Mouse (Mus musculus) right cerebral cortex, adult 18-20 months (tissue): ENCODE results near the gene Rarb.
A peak's percentile ranks its signal among the peaks of the same experiment; 100 is the strongest.

Experiments
- DNase-seq: peaks from one replicate; pipeline ENCODE4 v3.0.0; 2022; ENCODE audit warnings: mixed read lengths

Gene Rarb

DNA sequence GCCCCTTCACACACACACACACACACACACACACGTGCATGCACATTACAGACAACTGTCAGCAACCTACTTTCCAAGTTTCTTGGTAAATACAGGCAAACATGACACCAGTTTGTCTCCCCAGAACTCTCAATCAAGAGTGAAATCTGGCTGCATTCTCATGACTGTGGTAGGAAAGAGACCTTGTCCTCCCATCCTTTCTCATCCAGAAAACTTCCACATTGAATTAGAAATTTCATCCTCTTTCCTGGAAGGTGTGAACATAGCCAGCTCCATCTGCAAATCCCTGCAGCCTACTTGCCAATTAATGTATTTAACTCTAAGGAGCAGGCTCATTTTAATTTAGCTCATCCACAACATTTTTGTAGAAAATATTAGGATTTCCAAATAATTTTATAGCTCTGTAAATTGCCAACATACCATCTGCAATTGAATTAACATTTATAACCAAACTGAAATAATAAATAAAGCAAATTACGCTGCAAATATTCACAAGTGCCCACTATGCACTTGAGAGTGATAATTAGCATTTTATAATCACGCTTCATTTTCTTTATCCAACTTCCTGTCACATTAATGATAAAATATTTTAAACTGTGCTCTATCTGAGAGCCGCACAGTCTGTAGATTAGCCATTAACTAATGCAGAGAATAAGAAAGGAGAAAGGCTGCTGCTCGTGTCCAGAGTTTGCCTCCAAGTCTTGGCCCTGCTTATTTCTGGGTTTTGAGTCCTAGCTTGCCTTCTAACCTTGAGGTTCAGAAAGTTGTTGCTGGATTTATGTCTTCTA lies 293.6 kb downstream of the Rarb start:
- DNase-seq = no peak

DNA sequence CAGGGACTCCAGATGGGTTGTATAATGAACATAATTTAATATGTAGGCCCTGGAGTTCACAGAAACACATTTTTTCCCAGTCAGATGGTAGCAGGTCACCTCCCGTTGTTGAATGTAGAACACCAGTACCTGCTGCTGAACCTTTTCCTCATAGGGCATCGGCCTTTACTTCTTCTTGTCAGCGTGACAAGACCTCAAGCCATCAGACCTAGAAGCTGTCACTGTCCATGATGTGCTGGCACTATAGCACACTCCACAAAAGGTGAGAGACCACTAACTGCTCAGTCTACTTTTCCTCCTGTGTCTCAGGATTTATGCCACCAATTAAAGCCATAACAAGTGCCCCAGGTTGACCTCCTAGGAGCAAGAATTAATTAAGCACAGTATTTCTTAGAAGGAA lies 296.1 kb downstream of the Rarb start:
- no peak for DNase-seq

DNA sequence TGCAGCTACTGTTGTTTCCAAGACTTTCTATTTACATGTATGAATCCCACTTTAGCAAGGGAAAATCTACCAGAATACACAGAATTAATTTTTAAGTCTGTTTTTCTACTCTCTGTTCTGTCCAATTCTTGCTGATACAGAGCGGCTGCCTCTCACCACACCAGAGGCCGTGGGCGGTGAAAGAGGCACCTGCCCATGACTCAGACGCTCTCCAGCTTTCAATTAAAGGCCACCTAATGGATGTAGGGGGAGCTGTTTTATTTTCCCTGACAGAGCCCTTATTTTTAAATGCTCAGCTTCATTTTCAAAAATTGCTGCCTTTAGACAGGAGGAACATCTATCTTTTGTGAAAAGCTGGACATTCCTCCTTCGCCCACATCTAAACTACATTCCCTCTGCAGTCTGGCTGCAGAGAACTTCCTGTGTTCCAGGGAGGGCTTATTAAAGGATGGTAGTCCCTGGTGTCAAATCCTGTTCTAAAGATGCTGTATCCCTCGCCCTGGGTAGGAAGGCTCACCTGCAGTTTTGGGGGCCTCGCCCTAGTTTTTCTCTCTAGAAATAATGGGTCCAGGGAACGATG lies 299.3 kb downstream of the Rarb start:
- DNase-seq = peak; percentile 66

DNA sequence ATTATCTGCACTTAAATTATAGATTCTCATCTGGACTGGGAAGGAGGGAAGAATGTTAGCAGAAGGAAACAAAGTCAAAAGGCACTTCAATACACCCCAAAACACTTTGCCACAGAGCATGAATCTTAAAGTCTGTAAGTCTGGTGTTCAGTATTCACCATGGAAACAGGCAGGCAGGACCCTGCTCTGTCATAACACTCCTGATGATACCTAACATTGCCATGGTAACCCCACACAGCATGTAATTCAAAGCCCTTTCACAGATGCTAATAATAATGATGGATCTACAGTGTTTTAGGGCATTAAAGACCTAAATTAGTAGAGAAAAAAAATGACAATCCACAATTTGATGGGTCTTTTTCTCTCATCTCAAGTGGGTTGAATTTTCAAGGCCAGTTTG lies 301.0 kb downstream of the Rarb start:
- no peak for DNase-seq

DNA sequence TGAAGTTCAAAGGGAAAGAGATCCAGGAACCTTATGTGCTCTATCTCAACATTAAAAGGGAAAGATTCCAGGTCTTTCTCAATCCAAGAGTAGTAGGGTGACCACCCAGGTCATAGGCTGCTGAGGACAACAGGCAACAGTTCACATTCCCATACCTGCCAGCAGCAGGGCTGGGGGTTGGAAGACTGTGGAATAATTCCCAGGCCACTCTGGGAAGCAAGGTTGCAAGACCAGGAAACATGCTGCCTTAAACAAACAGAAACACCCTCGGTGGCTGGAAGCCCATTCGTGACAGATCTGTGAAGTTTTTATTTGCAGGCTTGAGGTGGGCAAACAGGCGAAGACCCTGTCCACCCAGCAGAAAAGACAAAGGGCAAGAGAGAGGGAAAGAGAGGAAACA lies 303.2 kb downstream of the Rarb start:
- no peak for DNase-seq

DNA sequence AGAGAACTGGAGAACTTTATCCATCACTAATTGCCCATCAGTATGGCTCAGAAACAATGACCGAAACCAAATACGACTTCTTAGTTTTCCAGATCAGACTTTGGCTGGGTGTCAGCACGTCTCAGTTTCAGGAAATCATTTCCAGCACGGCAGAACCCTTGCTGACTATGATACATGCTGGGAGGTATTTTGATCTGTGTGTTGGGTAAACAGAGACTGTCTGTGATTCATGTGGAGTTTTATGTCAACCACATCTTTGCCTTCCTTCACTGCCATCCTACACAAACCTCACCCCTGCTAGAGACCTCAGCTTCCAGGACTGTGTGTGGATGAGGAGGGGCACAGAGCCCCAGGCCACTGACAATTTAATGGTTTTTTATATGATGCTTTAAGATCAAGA lies 308.4 kb downstream of the Rarb start:
- no peak for DNase-seq

DNA sequence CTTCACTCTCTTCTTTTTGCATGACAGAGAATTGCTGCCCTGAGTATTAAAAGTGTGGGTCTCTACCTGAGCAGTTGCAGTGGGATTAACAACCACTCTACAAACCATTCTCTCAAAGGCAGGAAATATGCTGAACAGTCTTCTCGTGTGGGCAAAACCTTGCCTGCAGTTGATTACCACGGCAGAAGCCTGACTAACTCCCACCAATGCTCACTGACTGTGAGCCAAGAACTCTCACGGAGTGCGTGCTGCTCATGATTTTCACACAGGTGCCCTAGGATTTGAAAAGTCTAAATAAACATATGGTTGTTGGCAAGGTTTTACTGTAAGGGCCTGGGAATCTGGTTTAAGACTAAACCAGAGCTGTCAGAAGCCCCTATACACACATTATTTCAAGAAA lies 309.1 kb downstream of the Rarb start:
- DNase-seq = no peak

DNA sequence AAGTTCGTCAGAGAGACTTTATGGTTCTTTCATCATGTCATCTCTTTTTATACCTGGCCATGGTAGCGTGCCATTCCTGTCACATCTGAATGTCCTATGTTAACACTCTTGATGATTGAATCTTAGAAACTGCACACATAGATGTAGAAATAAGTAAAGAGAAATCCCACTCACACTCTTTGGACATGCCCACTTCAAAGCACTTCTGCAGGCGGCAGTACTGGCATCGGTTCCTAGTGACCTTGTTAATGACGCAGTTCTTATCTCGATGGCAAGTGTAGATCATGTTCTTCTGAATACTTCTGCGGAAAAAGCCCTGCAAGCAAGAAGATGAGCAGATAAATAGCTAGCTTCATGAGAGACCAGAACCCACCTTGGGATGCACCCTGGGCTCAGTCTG lies 310.2 kb downstream of the Rarb start:
- DNase-seq = no peak

DNA sequence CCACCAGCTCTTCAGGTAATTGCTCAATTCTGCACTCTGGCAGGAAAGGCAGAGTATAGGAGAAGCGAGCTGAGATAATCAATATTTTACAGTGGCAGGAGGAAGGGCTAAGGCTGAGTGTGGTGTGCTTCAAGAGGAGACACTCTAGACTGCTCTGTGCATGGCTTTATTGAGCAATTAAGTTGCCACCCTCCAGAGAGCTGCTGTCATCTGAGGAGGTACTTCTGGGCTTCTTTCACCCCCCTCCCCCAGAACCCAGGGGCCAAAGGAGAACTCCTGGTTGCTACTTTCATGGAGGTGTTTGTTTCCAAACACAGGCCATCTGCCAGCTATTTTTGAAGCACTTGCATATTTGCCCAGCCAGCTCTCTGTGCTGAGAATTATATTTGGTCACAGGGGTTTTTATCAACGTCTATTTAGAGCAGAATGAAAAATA lies 321.7 kb downstream of the Rarb start:
- DNase-seq = no peak

DNA sequence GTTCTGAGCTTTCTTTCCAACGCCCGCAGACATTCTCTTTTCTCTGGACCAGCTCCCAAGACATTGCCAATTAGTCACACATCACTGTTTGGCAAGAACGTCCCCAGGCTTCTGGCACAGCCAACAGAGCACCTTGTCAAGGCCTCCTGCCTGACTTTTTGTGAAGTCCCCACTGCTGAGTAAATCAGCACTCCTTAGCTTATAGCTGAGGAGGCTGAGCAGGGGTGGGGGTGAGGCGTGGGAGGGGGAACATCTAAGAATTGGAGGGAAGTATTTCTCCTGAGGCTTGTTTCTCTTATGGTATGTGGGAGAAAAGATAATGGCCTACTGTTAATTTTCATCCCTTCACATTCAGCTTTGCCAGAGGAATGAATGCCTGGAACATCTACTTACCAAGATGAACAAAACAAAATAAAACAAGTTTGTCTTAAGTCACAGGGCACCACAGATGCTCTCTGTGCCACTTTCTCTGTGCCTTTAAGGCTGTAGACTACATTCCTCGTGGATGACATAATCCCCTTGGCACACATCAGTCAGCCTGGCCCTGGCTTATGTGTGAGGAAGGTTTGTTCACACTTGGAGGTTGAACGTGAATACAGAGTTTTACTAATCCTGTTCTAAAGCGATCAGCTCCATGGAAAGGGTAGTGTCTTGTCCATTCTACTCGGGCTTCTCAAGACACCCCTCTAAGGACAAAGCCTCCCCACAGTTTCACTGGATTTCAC lies 335.1 kb downstream of the Rarb start:
- DNase-seq = no peak

DNA sequence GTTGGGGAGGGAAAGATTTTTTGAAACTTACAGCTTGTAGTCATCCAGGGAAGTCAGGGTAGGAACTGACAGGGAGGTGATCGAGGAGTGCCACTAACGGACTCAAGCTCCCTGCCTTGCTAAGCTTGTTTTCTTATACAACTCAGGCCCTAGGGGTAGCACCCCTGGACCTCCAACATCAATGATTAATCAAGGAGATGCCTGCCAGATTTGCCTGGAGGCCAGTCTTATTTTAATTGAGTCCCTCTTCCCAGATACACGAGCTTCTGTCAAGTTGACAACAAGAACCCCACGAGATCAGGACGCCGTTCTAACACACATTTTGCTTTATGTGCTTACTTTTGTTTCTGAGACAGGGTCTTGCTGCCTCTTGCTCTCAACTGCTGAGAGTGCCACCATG lies 338.3 kb downstream of the Rarb start:
- DNase-seq = no peak

DNA sequence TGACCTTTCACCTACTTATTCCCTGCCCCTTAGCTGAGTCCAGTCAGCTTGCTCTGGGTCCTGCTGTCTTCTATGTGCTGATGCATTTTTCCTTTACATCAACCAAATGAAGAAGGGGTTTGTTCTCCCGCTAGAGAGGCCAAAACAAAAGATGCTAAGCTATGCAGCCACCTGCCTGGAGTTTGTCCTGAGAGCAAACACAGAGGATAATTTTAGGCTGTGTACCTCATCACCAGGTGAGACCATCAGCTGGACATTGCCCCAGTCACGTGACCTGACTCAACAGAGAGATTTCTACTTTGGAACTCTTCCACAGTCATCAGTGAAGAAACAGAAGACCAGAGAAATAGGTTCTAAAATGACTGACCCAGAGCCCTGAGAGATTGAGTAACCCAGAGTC lies 339.4 kb downstream of the Rarb start:
- no peak for DNase-seq

DNA sequence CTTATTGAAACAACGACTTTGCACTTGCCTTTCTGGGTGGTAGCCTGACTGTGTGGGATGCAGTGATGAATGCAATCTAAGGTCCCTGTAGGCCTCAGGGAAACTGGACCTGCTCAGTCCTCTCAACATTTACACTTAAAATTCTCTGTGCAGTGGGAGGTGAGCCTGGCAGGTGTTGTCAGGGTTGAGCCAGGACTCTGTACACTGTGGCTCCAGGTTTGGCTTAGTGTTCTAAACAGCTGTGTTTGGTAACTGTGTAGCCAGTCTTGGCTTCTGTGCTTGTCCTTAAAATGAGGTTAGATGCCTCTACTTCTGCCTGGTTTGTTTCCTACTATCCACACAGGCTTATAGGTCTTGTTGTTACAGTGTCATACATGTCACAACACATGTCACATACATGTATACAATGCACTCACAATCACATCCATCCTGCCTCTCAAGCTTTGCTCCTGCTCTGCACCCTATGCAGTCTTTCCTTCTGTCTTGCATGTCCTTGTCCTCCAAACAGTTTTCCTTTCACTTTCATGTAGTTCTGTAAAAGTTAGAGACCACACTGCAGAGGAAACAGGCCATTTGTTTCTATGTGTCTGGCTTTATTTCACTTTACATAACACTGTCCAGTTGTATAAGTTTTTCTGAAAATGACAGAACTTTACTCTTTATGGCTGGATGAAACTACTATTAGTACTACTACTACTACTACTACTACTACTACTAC lies 340.2 kb downstream of the Rarb start:
- no peak for DNase-seq

DNA sequence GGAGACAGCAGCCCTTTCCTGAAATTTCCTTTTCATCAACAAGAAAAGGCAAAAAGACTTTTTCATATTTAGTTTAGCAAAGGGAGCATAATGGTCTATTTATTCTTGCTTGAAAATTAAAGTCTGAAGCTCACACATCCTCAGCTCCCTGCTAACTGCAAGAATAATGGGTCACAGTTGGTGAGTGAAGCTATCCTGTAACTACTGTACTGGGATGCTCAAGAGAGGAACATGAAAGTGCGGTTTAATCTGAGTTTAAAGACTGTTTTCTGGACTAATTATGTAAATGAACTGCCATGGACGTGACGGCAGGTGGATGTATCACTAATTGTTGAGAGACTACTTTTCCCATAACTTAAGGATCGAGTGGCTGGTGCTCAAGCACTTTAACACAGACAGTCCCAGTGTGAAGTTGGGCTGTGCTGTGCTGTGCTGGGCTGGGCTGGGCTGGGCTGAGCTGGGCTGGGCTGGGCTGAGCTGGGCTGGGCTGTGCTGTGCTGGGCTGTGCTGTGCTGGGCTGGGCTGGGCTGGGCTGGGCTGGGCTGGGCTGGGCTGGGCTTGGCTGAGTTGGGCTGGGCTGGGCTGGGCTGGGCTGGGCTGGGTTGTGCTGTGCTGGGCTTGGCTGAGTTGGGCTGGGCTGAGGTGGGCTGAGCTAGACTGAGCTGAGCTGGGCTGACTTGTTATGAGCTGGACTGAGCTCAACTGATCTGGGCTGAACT lies 370.5 kb downstream of the Rarb start:
- no peak for DNase-seq

DNA sequence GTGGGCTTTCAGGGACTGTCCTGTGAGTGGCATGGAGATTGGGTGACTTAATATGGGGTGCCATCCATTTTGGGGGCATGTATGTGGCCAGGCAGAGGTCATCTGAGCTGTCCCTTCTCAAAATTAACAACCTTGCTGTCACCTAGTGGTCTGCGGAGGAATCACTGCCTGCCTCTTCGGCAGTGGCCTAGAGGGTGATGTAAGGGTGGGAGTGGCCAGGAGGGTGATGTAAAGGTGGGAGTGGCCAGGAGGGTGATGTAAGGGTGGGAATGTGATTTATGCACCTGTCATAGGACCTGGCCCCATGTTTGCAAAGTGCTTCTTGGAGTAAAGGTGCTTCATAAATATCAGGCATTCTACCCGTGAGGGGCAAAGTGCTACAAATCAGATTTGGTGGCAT lies 371.4 kb downstream of the Rarb start:
- DNase-seq = no peak

DNA sequence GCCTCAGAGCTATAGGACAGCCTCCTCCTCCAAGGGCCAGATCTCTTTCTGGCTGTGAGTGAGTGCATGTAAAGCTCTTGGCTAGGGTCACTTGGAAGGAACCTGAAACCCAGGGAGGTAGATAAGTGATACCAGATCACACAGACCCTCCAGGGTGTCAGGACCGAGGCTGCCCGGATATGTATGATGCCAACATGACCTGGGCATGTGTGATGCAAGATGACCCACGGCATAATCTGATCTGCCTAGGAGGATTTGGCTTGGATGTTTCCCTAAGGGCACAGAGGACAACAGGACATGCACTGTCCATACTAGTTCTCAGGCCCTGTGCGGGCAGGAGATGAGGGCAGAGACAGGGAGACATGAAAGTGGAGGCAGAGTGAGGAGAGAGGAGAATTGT lies 374.1 kb downstream of the Rarb start:
- DNase-seq = no peak

DNA sequence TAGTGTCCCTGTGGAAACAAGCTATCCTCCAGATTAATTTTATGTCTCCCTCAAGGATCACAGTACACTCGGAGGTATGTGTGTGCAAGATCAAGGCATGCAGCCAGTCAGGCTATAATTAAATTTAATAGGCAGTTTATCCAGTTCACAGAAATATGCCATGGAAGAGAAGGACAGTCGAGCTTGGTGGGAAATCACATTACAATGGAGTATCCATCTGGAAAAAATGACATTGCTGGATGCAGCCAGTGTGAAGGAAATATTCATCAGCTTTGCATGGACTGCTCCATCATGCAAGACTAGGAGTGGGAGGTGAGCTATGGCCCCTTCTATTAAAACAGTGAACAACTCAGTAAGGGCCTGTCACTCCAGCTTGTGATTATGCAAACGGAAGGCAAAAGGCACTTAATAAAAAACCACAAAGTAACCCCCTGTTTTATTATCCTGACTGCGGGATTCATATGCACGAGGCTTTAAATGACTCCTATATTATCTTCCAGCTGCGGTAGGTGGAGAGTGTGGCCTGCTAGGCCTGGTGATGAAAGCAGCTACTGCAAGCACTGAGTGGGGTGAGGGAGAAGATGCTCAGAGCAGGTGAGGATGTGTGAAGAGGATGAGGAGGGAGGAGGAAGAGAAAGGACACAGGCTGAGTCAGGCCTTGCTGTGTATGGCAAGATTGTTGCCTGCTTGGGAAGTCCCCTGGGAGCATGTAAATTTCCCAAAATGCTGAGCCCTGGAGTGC lies 379.4 kb downstream of the Rarb start:
- DNase-seq = no peak

DNA sequence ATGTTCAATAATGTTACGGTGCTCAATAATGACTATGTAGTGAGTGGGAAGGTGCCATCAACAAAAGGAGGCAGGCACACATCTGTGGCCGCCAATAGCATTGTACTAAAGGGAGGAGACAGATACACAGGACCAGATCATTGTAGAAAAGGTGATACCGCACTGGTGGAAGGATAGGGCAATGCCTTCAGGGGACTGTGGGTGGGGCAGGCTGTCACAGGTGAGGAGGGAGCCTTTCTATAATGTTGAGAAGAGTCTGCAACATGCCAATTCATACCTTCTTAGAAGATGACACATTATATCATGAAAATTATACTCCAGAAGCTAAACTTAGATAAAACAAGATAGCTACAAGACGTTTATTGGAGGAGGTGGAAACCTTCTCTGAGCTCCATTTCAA lies 381.6 kb downstream of the Rarb start:
- DNase-seq = no peak

DNA sequence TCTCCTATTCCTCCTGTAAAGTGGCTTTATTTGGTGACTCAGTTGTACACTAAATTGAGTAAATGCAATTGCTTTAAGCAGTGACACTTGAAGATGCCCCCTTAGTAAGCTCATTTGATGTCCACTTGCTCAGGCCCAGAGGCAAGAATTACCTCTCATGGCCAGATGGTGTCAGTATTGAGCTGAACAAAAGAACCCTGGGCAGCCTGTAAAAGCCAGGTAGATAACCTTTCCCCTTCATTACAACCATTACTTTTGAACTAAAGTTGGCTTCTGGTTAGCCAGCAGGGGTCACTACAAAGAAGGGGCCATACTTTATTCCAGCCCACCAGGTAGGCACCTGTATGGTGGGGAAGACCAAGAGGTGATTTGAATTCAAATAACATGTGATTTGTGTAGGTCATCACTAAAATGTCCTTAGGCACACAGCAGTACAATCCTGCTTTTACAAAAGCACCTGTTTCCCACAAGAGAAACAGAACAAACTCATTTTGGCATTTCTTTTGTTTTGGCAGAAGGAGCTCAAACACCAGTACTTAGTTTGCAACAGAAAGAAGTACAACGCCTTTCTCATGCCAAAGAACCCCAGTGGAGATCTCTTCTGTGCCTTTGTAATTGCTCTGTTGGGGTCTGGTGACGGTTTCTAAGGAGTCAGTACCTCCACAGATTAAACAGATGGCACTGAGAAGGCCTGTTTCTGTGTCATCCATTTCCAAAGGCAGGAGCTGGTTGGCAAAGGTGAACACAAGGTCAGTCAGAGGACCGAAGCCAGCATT lies 384.4 kb downstream of the Rarb start:
- peak; percentile 62 for DNase-seq

DNA sequence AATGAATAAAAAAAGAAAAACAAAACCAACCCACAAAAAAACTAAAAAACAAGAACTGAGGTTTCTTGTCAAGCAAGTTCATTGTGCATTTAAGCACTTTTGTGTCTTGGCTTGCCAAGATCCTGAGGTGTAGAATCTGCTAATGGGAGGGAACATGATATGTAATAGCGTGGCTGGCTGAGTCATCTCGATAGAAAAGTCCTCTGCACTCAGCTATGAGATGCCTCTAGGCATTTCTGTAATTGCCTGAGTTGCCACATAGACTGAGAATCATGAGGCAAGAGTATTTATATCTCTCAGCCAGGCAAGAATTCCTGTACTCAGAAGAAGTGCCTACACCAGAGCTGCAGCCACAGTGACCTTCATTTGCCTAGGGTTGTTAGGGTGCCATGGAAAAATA lies 385.8 kb downstream of the Rarb start:
- peak; percentile 68 for DNase-seq

DNA sequence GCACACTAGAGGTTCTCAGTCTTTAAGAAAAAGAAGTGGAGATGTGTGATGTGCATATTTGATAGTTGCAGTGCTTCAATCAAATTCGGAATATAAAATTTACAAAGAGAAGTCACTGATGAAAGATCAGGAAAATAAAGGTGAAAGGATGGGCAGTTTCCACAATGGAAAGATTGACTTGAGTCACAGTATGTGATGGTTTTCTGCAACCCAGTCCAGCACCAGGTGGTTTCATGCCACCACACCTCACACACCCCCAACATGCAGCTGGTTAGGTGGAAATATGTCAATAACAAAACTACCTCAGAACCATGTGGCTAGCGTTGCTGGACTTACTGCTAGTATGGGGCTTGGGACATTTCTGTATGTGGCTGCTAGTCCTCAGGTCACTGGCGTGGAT lies 386.4 kb downstream of the Rarb start:
- no peak for DNase-seq
